Mouse (Mus musculus) c-Kit-positive CD71-positive TER-119-positive erythroid progenitor cells, embryonic 14.5 days (primary cell): ENCODE measurements around the gene Lmo7.

ENCODE experiments used
- DNase-seq: peaks from one replicate; pipeline ENCODE4 v3.0.0-alpha.2; 2013; ENCODE audit warnings: low spot score

The Lmo7 gene

DNA sequence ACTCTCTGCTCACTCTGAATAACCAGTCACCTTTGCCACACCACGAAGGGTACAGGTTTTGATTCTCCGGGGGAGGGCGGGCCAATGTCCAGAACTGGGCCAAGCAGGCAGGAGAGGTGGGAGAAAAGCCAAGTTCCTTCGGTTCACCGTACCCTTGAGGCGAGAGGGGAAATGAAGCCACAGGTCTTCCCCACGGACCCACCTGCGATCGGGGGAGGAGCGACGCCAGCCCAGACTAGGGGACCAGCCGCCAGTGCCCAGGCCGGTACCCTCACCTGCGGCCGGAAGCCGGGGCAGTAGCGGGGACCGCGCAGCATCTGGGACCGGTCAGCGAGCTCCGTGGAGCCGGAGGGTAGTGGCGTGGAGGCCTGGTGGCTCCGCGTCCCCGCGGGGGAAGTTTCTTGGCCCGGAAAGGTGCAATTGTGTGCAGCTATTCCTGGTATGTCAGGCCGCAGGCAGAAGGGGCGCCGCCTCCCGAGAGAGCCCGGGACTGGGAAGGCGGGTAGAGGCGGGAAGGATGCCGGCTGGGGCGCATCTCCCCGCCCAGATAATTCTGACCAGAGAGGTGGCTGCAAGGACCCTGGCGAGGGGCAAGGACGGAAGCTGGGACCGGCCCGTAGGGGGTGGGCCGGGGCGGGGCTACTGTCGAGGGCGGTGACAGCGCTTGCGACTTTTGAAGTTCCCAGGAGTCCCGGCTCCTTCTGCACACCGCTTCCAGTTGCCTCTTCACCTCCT lies at the start of gene Lmo7, which contains the start of gene Gm9922:
Gene Lmo7, plus strand, starts transcription at position 721 of the 735 bp plus-strand sequence.
Gene Gm9922, minus strand, starts transcription at position 578 of the 735 bp plus-strand sequence.
- DNase-seq: no peak

- DNase-seq: no peak
Measured at GRCm38 (mm10) chr14:101687696-101688095, 42.1 kb upstream of the Lmo7 start.

DNA sequence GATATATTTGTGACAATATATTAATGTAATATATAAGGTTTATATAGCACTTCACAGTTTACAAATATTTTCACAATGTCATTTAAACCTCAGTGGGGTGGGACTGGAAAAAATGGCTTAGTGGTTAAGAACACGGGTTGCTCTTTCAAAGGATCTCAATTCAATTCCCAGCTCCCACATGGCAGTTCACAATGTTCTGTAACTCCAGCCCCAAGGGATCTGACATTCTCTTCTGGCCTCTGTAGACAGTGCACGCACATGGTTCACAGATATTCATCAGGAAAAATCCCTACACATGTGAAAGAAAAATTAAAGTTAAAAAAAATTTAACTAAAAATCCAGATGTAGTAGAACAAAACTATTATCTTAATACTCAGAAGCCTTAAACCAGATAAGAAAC lies 41.4 kb upstream of the Lmo7 start:
- DNase-seq: no peak

DNA sequence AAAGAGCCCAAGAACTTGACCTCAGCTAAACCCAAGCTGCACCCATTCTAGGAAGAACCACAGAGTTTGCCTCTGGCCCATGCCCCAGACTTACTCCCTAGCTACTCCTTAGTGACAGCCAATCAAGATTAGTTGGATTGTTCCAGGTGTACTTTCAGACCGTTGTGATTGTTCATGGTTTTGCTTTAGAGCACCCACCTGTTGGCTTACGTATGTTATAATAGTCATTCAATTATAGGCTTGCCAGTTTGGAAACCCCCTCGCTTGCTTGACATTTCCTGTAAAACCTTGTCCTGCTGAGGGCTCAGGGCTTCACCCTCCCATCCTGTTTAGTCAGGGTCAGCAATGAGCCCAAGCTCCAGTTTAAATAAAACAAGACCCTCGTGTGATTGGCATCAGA lies 25.3 kb upstream of the Lmo7 start:
- no peak for DNase-seq

- no peak for DNase-seq
Measured at GRCm38 (mm10) chr14:101707088-101707487, 22.7 kb upstream of the Lmo7 start.

GRCm38 (mm10) chr14:101714414-101714813 lies 15.3 kb upstream of the Lmo7 start:
- no peak for DNase-seq

DNA sequence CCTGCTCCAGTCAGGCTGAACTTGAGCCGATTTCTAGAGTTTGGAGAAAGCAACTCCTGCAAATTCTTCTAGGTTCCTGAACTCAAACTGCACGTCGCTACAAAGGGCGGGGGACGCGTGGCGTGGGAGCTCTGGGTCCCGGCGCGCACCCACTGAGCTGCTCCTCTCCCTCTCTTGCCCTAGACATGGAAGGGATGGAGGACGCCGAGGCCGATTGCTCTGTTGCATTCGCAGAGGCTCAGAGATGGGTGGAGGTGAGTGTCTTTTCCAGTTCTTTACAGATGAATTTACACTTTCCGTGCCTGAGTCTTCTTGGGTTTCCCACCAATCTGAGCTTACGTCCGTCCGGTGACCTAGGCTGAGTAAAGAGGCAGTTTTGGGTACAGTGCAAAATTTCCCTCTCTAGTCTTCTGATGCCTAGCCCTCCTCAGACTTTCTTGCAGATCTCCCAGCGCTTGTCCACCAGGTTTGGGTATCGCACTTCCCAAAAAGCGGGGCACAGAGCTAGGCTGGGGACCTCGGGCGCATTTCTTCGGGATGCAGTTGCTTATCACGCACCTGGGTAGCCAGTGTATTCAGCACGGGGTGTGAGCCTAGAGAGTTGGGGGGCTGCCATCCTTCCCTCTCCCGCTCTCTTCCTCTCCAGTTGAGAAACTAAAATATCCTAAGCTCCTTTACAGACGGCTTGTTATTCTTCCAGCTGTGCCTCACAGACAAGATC lies 375 bp downstream of the Lmo7 start:
- no peak for DNase-seq

DNA sequence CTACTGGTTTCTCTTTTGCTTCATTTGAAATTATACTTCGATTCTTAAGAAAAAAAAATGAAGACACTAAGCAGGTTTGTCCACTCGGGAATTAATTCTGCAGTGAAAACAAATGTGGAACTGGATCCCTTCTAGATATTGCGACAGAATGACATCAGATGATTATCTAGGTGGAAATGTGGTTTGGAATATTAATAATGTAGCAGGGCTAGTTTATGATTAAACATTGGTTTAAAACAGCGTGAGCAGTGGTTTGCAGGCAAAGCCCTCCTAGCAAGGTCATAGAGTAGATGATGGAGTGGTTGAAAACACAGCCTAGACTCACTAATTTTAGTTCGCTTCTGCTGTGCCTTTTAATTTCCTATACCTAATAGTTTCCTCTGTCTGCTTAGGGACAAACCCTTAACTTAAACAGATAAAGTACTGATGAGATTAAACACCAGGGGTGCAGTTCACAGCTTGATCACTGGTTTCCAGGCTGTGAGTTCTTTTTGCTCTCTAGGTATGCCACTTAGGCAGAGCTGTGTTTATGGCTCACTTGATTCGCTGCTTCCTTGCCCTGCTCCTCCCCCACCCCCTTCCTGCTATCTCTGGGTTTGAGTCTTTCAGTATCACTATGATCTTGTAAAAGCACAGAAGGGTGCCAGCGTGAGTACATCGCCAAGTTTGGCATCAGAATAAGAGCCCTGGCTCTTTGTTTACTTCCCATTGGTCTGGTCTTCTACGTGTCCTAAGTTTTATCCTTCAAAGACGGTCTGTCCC lies 4.0 kb downstream of the Lmo7 start:
- DNase-seq: no peak

DNA sequence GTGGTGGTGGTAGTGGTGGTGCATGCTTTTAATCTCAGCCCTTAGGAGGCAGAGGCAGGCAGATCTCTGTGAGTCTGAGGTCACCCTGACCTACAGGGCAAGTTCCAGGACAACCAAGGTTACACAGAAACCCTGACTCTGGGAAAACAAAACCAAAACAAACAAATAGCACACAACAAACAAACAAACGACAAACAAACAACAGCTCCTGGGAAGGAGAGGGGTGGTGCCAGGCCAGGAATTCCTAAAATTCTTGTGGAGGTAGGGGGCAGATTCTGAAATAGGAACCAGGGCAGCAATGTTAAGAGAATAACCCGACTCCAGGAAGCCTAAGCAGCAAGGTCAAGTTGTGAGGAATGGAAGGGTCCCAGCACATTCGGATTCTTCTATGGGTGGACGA lies 7.7 kb downstream of the Lmo7 start:
- DNase-seq: no peak

GRCm38 (mm10) chr14:101746635-101747034 lies 16.9 kb downstream of the Lmo7 start:
- DNase-seq: no peak

DNA sequence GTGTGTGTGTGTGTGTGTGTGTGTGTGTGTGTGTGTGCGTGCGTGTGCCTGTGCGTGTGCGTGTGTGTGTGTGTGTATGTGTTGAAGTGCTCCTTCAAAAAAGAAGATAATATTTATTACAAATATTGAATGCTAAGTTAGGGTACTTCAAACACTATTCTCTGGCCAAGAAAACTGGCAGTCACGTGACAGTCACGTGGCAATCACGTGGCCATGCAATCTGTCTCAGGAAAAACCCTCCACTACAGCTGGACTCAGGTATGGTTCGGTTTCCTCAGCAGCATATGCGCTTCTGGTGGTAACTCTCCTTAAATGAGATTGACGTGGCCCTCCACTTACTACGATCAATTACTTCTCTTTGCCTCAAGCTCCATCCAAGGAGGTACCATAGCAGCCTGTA lies 18.1 kb downstream of the Lmo7 start:
- DNase-seq: no peak

- DNase-seq: no peak
Measured at GRCm38 (mm10) chr14:101748436-101748835, 18.7 kb downstream of the Lmo7 start.

DNA sequence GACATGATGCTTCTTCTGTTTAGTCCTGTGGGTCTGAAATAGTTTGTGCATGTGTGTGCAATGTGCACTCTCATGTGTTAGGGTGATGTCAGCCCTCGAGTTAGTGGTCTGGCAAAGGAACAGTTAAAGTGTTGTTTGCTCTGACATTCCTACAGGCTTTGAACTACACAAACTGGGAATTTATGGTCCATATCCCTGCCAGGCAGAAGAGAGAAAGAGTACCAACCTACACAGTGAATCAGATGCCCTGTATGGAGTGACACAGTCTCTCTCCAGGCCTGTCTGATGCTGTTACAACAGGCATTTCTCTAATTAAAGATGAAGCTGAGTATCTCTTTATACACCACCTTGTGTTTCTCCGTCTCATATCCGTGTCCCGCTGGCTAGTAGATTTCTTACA lies 21.2 kb downstream of the Lmo7 start:
- DNase-seq: no peak

DNA sequence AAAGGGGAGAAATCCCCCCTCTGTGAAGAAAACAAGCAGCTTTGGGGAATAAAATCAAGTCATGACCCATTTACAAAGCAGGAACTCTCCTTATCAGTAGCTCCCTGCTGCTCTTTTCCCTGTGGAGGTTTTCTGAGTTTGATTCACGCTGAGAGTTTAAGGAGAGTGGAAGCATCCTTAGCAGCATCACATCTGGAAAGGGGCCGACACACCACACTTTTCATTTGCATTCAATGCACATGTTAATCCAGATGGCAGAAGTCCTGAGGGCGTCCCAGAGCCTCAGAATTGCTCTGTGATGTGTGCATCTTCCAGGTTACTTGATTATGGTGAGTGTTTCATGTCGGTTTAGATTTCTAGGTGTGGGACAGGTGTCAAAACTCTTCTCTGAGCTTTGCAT lies 25.7 kb downstream of the Lmo7 start:
- DNase-seq: no peak

DNA sequence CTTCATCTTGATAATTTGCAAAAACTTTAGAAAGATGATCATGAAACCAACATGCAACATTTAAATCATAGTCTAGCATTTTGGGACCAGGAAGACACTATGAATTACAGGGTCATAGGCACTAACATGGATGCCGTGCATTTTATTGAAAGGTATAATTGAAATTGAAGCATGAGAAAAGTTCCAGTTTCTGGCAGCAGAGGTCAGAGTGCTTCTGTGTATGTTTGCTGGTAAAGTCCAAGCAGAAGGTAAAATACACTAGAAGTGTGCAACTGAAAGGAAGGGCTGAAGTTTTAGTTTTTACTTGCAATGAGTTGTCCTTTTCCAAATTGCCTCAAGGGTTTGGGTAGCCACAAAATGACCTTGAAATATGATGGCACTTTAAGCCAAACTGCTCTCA lies 32.5 kb downstream of the Lmo7 start:
- no peak for DNase-seq

DNA sequence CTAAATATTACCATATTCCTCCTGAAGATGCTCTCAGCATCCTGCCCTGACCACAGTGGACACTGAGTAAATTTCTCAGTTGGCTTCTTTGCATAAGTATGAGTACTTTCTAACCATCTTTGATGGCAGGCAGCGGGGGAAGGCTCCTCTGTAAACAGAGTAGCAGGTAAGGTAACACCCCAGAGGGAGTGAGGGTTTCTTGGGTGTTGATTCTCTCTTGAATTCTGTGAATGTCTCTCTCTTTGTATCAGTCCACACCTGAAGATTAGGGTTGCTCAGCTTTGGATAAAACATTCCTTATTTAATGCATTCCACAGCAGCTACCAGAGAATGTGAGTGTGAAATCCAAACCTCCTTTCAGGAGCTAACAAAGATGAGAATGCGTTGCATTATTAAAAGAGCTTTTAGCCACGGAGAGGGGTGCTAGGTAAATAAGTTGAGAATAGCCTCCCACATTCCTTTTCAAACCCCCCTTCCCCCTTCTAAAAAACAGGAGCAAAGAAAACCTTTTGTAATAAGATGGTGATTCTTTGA lies 34.1 kb downstream of the Lmo7 start:
- DNase-seq: no peak

GRCm38 (mm10) chr14:101771336-101771735 lies 41.6 kb downstream of the Lmo7 start:
- DNase-seq: no peak

DNA sequence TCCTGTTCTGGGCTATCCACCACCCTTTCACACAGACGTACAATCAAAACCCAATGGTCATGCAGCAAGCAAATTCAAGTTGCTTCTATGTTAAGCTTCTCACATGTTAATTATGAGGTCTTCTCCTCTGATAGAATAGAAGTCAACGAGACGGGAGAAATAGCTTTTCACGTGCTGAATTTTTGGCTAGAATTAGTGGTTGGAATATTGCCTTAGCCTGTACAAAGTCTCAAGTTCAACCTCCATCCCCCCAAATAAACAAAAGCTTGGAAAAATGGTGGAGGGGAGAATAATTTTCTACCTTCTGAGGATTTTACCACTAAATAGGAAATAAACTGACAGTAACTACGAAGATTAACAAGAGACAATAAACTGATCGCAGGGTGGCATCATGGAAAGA lies 42.0 kb downstream of the Lmo7 start:
- DNase-seq: no peak

DNA sequence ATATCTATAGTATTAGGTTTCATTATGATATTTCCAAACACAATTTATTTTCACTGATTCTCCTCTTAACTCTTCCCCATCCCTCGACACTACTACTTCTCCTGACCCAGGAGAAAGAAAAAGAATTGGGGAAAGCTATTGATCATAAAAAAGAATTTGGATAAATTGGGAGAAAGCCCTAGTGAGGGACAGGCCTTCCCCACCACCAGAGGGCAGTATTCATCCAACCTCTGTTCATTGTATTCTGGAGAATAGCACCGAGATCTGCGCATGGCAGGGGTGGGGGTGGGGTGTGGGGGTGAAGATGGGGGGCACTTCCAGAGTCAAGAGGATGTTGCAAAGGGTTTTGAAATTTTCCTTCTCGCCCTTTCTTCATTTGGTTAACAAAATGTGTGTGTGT lies 44.9 kb downstream of the Lmo7 start:
- peak; percentile 4 for DNase-seq

DNA sequence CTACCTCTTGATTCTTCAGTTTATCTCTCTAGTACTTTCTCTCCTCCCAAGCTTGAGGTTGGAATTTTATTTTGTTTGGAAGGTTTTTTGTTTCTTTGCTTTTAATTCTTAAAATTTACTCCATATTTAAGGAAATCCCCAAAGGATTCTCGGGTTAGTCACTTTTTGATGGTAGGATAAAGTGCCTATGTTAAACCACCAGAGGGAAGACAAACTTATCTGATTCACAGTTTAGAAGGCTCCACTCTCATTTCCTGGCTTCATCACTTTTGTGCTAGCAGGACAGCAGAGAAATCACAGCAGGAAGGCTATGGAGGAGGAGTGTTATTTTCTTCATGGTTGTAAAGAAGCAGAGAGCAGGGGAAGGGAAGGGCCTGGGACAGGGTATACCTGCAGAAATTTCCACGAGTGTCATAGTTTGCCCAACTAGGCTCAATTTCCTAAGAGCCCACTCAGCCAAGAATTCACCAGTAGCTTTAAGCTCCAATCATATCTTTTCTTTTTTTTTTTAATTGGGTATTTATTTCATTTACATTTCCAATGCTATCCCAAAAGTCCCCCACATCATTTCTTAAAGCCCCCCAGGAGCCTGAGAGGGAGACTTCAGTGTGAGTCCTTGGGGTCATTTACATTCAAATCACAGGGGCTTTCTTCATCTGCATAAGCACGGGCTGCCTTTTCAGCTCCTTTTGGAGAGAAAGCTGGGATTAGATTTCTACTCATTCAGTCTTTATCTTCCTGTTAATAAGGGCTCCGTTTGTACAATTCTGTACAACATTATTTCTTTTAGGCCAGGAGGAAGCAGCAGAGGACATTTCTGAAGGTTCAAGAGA lies 46.8 kb downstream of the Lmo7 start:
- DNase-seq: no peak

DNA sequence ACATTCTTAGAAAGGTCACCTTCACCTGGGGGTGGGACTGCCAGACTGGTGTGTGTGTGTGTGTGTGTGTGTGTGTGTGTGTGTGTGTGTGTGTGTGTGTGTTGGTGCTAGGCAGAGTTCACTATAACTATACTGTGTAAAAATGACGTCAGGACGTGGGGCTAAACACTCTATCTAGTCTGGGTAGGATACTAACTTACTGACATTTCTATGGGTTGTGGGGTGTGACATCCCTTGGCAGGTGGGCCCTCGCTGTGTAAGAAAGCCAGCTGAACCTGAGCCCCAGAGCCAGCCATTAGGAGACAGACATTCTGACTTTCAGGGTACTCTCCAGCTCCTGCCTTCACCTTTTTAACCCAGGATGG lies 47.4 kb downstream of the Lmo7 start:
- DNase-seq: no peak

DNA sequence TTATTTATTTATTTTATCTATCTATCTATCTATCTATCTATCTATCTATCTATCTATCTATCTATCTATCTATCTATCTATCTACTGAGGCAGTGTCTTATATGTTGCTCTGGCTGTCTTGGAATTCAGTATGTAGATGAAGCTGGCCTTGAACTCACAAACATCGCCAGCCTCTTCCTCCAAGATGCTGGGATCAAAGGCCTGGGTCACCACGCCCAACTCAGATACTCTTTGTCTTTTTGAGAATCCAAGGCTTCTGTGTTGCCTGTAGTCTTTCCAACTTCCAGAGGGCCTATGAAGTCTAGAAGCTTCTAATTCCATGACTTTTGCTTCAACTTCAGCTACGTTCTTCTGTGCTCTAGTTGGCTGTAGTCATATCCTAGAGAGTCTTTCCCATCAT lies 48.7 kb downstream of the Lmo7 start:
- DNase-seq: no peak
